Mouse (Mus musculus): ENCODE results near the gene Coa3. TPM values are rescaled to one million over a fixed set of nuclear protein-coding genes. Genes with fewer than 3 reads are reported as not detected.

Gene Coa3
- total RNA-seq, 1 experiment = 139 TPM

- TF ChIP-seq ZNF384 (IDR thresholded peaks at IDR 0.05; ENCODE audit: low read depth, low read length) (no peak), ZC3H11A (IDR thresholded peaks at IDR 0.05; ENCODE audit: borderline replicate concordance, low read depth, low read length) (no peak), MAFK (IDR thresholded peaks at IDR 0.05; ENCODE audit: insufficient read depth, low read depth, low read length) (no peak), HCFC1 (IDR thresholded peaks at IDR 0.05; ENCODE audit: borderline replicate concordance, insufficient read depth, low read length) (no peak), CHD2 (IDR thresholded peaks at IDR 0.05; ENCODE audit: low read depth, low read length) (no peak)
- in situ Hi-C loops (cut with MboI; ENCODE audit: low sequenced_read_pairs in 2 of 2, unreplicated experiment in 2 of 2) = no loop called here
- Histone ChIP-seq H3K9ac (ENCODE audit: insufficient read depth, low read depth, low read length, poor library complexity, severe bottlenecking) (peak overlapping the region; percentile 40; the same call in 1 of the 2 replicates), H3K4me3 (ENCODE audit: insufficient read depth in 1 of 2, low read depth in 1 of 2, low read length in 2 of 2, poor library complexity in 1 of 2, severe bottlenecking in 1 of 2) (0 out of 4 replicates have a peak overlapping the region, but pooled peaks of 1 of the 2 experiments have one; percentile 23), H3K36me3 (ENCODE audit: control insufficient read depth, insufficient read depth, low read length, poor library complexity, severe bottlenecking) (no peaks in the 10 kb centered on the region), H3K27ac (ENCODE audit: insufficient read depth, low read depth, low read length, poor library complexity, severe bottlenecking) (peak overlapping the region; percentile 28; the same call in 1 of the 2 replicates), H3K9me3 (ENCODE audit: control insufficient read depth, insufficient read depth, low read depth, low read length) (no peaks in the 10 kb centered on the region), H3K4me1 (ENCODE audit: control insufficient read depth in 2 of 2, insufficient read depth in 2 of 2, low read length in 2 of 2, poor library complexity in 1 of 2) (peaks cover 15 to 30% of the 10 kb centered on the region in 2 experiments)
- no peak for DNase-seq (ENCODE audit: low read depth, low spot score)
Measured at GRCm38 (mm10) chr11:101230991-101231871, 47.7 kb downstream of the Coa3 start.

GRCm38 (mm10) chr11:101230526-101230925 lies 48.4 kb downstream of the Coa3 start:
- no peak for TF ChIP-seq ZNF384 (IDR thresholded peaks at IDR 0.05; ENCODE audit: low read depth, low read length)
- no peak for TF ChIP-seq ZC3H11A (IDR thresholded peaks at IDR 0.05; ENCODE audit: borderline replicate concordance, low read depth, low read length)
- TF ChIP-seq MAFK (IDR thresholded peaks at IDR 0.05; ENCODE audit: insufficient read depth, low read depth, low read length) = no peak
- no peak for TF ChIP-seq CHD2 (IDR thresholded peaks at IDR 0.05; ENCODE audit: low read depth, low read length)
- no peak for TF ChIP-seq HCFC1 (IDR thresholded peaks at IDR 0.05; ENCODE audit: borderline replicate concordance, insufficient read depth, low read length)
- no peak for DNase-seq (ENCODE audit: low read depth, low spot score)
- Histone ChIP-seq H3K4me1 (ENCODE audit: control insufficient read depth in 2 of 2, insufficient read depth in 2 of 2, low read length in 2 of 2, poor library complexity in 1 of 2) (peaks cover 15 to 30% of the 10 kb centered on the region in 2 experiments), H3K9ac (ENCODE audit: insufficient read depth, low read depth, low read length, poor library complexity, severe bottlenecking) (0 out of 2 replicates have a peak overlapping the region, but pooled peaks have one; percentile 40), H3K4me3 (ENCODE audit: insufficient read depth in 1 of 2, low read depth in 1 of 2, low read length in 2 of 2, poor library complexity in 1 of 2, severe bottlenecking in 1 of 2) (no peak overlapping the region), H3K27ac (ENCODE audit: insufficient read depth, low read depth, low read length, poor library complexity, severe bottlenecking) (no peak overlapping the region), H3K36me3 (ENCODE audit: control insufficient read depth, insufficient read depth, low read length, poor library complexity, severe bottlenecking) (no peaks in the 10 kb centered on the region), H3K9me3 (ENCODE audit: control insufficient read depth, insufficient read depth, low read depth, low read length) (no peaks in the 10 kb centered on the region)
- in situ Hi-C loops (cut with MboI; ENCODE audit: low sequenced_read_pairs in 2 of 2, unreplicated experiment in 2 of 2) = no loop called here

GRCm38 (mm10) chr11:101230061-101230511 lies 48.8 kb downstream of the Coa3 start:
- Histone ChIP-seq H3K9me3 (ENCODE audit: control insufficient read depth, insufficient read depth, low read depth, low read length) (no peaks in the 10 kb centered on the region), H3K9ac (ENCODE audit: insufficient read depth, low read depth, low read length, poor library complexity, severe bottlenecking) (no peak overlapping the region), H3K36me3 (ENCODE audit: control insufficient read depth, insufficient read depth, low read length, poor library complexity, severe bottlenecking) (no peaks in the 10 kb centered on the region), H3K4me1 (ENCODE audit: control insufficient read depth in 2 of 2, insufficient read depth in 2 of 2, low read length in 2 of 2, poor library complexity in 1 of 2) (peaks cover 15 to 30% of the 10 kb centered on the region in 2 experiments), H3K27ac (ENCODE audit: insufficient read depth, low read depth, low read length, poor library complexity, severe bottlenecking) (no peak overlapping the region), H3K4me3 (ENCODE audit: insufficient read depth in 1 of 2, low read depth in 1 of 2, low read length in 2 of 2, poor library complexity in 1 of 2, severe bottlenecking in 1 of 2) (no peak overlapping the region)
- DNase-seq (ENCODE audit: low read depth, low spot score) = no peak
- TF ChIP-seq ZNF384 (IDR thresholded peaks at IDR 0.05; ENCODE audit: low read depth, low read length) (no peak), HCFC1 (IDR thresholded peaks at IDR 0.05; ENCODE audit: borderline replicate concordance, insufficient read depth, low read length) (no peak), CHD2 (IDR thresholded peaks at IDR 0.05; ENCODE audit: low read depth, low read length) (no peak), ZC3H11A (IDR thresholded peaks at IDR 0.05; ENCODE audit: borderline replicate concordance, low read depth, low read length) (no peak), MAFK (IDR thresholded peaks at IDR 0.05; ENCODE audit: insufficient read depth, low read depth, low read length) (no peak)
- in situ Hi-C loops (cut with MboI; ENCODE audit: low sequenced_read_pairs in 2 of 2, unreplicated experiment in 2 of 2) = no loop called here

- Histone ChIP-seq H3K4me3 (ENCODE audit: insufficient read depth in 1 of 2, low read depth in 1 of 2, low read length in 2 of 2, poor library complexity in 1 of 2, severe bottlenecking in 1 of 2) (no peak overlapping the region), H3K27ac (ENCODE audit: insufficient read depth, low read depth, low read length, poor library complexity, severe bottlenecking) (no peak overlapping the region), H3K9ac (ENCODE audit: insufficient read depth, low read depth, low read length, poor library complexity, severe bottlenecking) (no peak overlapping the region), H3K4me1 (ENCODE audit: control insufficient read depth in 2 of 2, insufficient read depth in 2 of 2, low read length in 2 of 2, poor library complexity in 1 of 2) (peaks cover 15 to 30% of the 10 kb centered on the region in 2 experiments), H3K9me3 (ENCODE audit: control insufficient read depth, insufficient read depth, low read depth, low read length) (no peaks in the 10 kb centered on the region), H3K36me3 (ENCODE audit: control insufficient read depth, insufficient read depth, low read length, poor library complexity, severe bottlenecking) (no peaks in the 10 kb centered on the region)
- in situ Hi-C loops (cut with MboI; ENCODE audit: low sequenced_read_pairs in 2 of 2, unreplicated experiment in 2 of 2) = no loop called here
- TF ChIP-seq ZC3H11A (IDR thresholded peaks at IDR 0.05; ENCODE audit: borderline replicate concordance, low read depth, low read length) = no peak
- no peak for TF ChIP-seq MAFK (IDR thresholded peaks at IDR 0.05; ENCODE audit: insufficient read depth, low read depth, low read length)
- no peak for TF ChIP-seq CHD2 (IDR thresholded peaks at IDR 0.05; ENCODE audit: low read depth, low read length)
- TF ChIP-seq ZNF384 (IDR thresholded peaks at IDR 0.05; ENCODE audit: low read depth, low read length) = no peak
- no peak for TF ChIP-seq HCFC1 (IDR thresholded peaks at IDR 0.05; ENCODE audit: borderline replicate concordance, insufficient read depth, low read length)
- DNase-seq (ENCODE audit: low read depth, low spot score) = no peak
Measured at GRCm38 (mm10) chr11:101229361-101229900, 49.5 kb downstream of the Coa3 start.

Other genes starting within 250 kb of the Coa3 start
- gene Naglu, start 209.1 kb downstream of the Coa3 start, total RNA-seq (2012; rRNA removed) = 4.7 and 9.2 TPM in 2 replicates
- 2.4 and 3.4 TPM in 2 replicates for gene Hsd17b1, start 200.7 kb downstream of the Coa3 start, total RNA-seq (2012; rRNA removed)
- 21.9 and 22.9 TPM in 2 replicates for gene Coasy, start 196.5 kb downstream of the Coa3 start, total RNA-seq (2012; rRNA removed)
- gene Mlx, start 191.8 kb downstream of the Coa3 start, total RNA-seq (2012; rRNA removed) = 30.7 and 42.0 TPM in 2 replicates
- gene Psmc3ip, start 183.7 kb downstream of the Coa3 start, total RNA-seq (2012; rRNA removed) = 20.6 and 31.5 TPM in 2 replicates
- gene Retreg3, start 159.2 kb downstream of the Coa3 start, total RNA-seq (2012; rRNA removed) = 60.4 and 65.2 TPM in 2 replicates
- gene Tubg1, start 159.2 kb downstream of the Coa3 start, total RNA-seq (2012; rRNA removed) = 27.5 and 38.6 TPM in 2 replicates
- gene Tubg2, start 123.2 kb downstream of the Coa3 start, total RNA-seq (2012; rRNA removed) = 0.31 and 0.74 TPM in 2 replicates
- 0.18 and 0.58 TPM in 2 replicates for gene Cntnap1, start 108.6 kb downstream of the Coa3 start, total RNA-seq (2012; rRNA removed)
- 3.4 and 5.1 TPM in 2 replicates for gene Plekhh3, start 107.8 kb downstream of the Coa3 start, total RNA-seq (2012; rRNA removed)
- gene Ccr10, start 103.7 kb downstream of the Coa3 start, total RNA-seq (2012; rRNA removed) = 0.31 TPM in 1 of 2 replicates, not detected in the other
- 18.3 and 18.9 TPM in 2 replicates for gene Ezh1, start 52.7 kb downstream of the Coa3 start, total RNA-seq (2012; rRNA removed)
- gene Ramp2, start 33.1 kb downstream of the Coa3 start, total RNA-seq (2012; rRNA removed) = 4.0 and 5.6 TPM in 2 replicates
- gene Vps25, start 25.4 kb downstream of the Coa3 start, total RNA-seq (2012; rRNA removed) = 105 and 135 TPM in 2 replicates
- gene Wnk4, start 18.5 kb downstream of the Coa3 start, total RNA-seq (2012; rRNA removed) = 0.49 and 1.1 TPM in 2 replicates
- 2.1 and 2.4 TPM in 2 replicates for gene Cntd1, start 102 bp downstream of the Coa3 start, total RNA-seq (2012; rRNA removed)
- gene Becn1, start 23.2 kb upstream of the Coa3 start, total RNA-seq (2012; rRNA removed) = 80.6 and 89.2 TPM in 2 replicates
- 40.0 and 57.0 TPM in 2 replicates for gene Psme3, start 37.1 kb upstream of the Coa3 start, total RNA-seq (2012; rRNA removed)
- 4.6 and 5.0 TPM in 2 replicates for gene Aoc2, start 45.9 kb upstream of the Coa3 start, total RNA-seq (2012; rRNA removed)
- gene Aoc3, start 51.5 kb upstream of the Coa3 start, total RNA-seq (2012; rRNA removed) = 0.62 and 0.95 TPM in 2 replicates
- not detected in 2 replicates for gene G6pc, start 88.4 kb upstream of the Coa3 start, total RNA-seq (2012; rRNA removed)
- 73.2 and 79.4 TPM in 2 replicates for gene Aarsd1, start 138.5 kb upstream of the Coa3 start, total RNA-seq (2012; rRNA removed)
- gene Gm27029, start 145.7 kb upstream of the Coa3 start, total RNA-seq (2012; rRNA removed) = 1.3 and 5.4 TPM in 2 replicates
- gene Rundc1, start 146.0 kb upstream of the Coa3 start, total RNA-seq (2012; rRNA removed) = 6.9 and 7.6 TPM in 2 replicates
- 3.2 and 3.4 TPM in 2 replicates for gene Ptges3l, start 146.2 kb upstream of the Coa3 start, total RNA-seq (2012; rRNA removed)
- 1,298 and 1,307 TPM in 2 replicates for gene Rpl27, start 163.2 kb upstream of the Coa3 start, total RNA-seq (2012; rRNA removed)
- gene Ifi35, start 169.3 kb upstream of the Coa3 start, total RNA-seq (2012; rRNA removed) = 5.0 and 9.1 TPM in 2 replicates
- 8.9 and 10.4 TPM in 2 replicates for gene Rnd2, start 185.9 kb upstream of the Coa3 start, total RNA-seq (2012; rRNA removed)
- gene Vat1, start 187.1 kb upstream of the Coa3 start, total RNA-seq (2012; rRNA removed) = 41.9 and 57.5 TPM in 2 replicates